Mouse (Mus musculus) forebrain, embryonic 15.5 days (tissue): ENCODE results near the gene Tfeb. TPM values are rescaled to one million over a fixed set of nuclear protein-coding genes. Genes with fewer than 3 reads are reported as not detected.

Experiments
- ATAC-seq: fragments of 200-750 bp; cut with Nextera tagmentation; replicated peaks from 2 replicates; pipeline ENCODE4 v1.8.0; 2017; ENCODE audit warnings: mild to moderate bottlenecking, moderate TSS enrichment, moderate library complexity
- H3K27ac ChIP-seq: fragments of 300-500 bp; sonication (generic); replicated peaks from 2 replicates; pipeline ENCODE4 v1.5.1; 2015; ENCODE audit warnings: mild to moderate bottlenecking, inconsistent platforms
- H3K27me3 ChIP-seq: fragments of 300-500 bp; sonication (generic); 2 replicates; pipeline ENCODE4 v1.6.1; 2015; ENCODE audit warnings: inconsistent platforms
- H3K36me3 ChIP-seq: fragments of 300-500 bp; sonication (generic); 2 replicates; pipeline ENCODE4 v1.6.1; 2015; ENCODE audit warnings: mild to moderate bottlenecking, inconsistent platforms
- H3K4me1 ChIP-seq: fragments of 300-500 bp; sonication (generic); 2 replicates; pipeline ENCODE4 v1.6.1; 2015; ENCODE audit warnings: inconsistent platforms
- H3K4me2 ChIP-seq: fragments of 300-500 bp; sonication (generic); replicated peaks from 2 replicates; pipeline ENCODE4 v1.6.1; 2015; ENCODE audit warnings: mild to moderate bottlenecking, inconsistent platforms
- H3K4me3 ChIP-seq: fragments of 300-500 bp; sonication (generic); 2 replicates; pipeline ENCODE4 v1.5.1; 2015; ENCODE audit warnings: mild to moderate bottlenecking, inconsistent platforms
- H3K9ac ChIP-seq: fragments of 300-500 bp; sonication (generic); replicated peaks from 2 replicates; pipeline ENCODE4 v1.6.1; 2015; ENCODE audit warnings: mild to moderate bottlenecking, inconsistent platforms
- H3K9me3 ChIP-seq: fragments of 300-500 bp; sonication (generic); 2 replicates; pipeline ENCODE4 v1.6.1; 2016; ENCODE audit warnings: inconsistent platforms
- WGBS: fragments of 180-500 bp; shearing (Covaris S2); methylation state at CpG from one replicate; pipeline ENCODE4 v1.1.7; 2015; ENCODE audit warnings: mixed read lengths; 5-methylcytosine and 5-hydroxymethylcytosine counted together
- polyA plus RNA-seq: library from polyadenylated mRNA; unstranded; fragments of >200 nt; fragmentation: Nextera tagmentation; extraction: Ambion mirVana; gene quantifications from 2 replicates; pipeline ENCODE4 v1.2.1, GENCODE M21; 2015

The Tfeb gene
- polyA plus RNA-seq, 1 experiment from 2014 or later = 2.3 TPM

- no peaks in the 10 kb centered on the region for H3K9me3 ChIP-seq
- WGBS = 90% methylated on average over 8 of the region's 8 CpGs
- H3K9ac ChIP-seq = no peak overlapping the region
- no peak overlapping the region for H3K4me3 ChIP-seq
- no peak overlapping the region for H3K4me2 ChIP-seq
- no peaks in the 10 kb centered on the region for H3K4me1 ChIP-seq
- no peaks in the 10 kb centered on the region for H3K36me3 ChIP-seq
- H3K27me3 ChIP-seq = no peaks in the 10 kb centered on the region
- no peak overlapping the region for H3K27ac ChIP-seq
- ATAC-seq = no peak
Measured at GRCm38 (mm10) chr17:47783445-47784223, 46.8 kb downstream of the Tfeb start.

- 95% methylated on average over 6 of the region's 6 CpGs for WGBS
- Histone ChIP-seq H3K27me3 (no peaks in the 10 kb centered on the region), H3K9ac (no peak overlapping the region), H3K9me3 (no peaks in the 10 kb centered on the region), H3K27ac (no peak overlapping the region), H3K4me2 (no peak overlapping the region), H3K4me3 (no peak overlapping the region), H3K36me3 (no peaks in the 10 kb centered on the region), H3K4me1 (no peaks in the 10 kb centered on the region)
- ATAC-seq = no peak
Measured at GRCm38 (mm10) chr17:47784411-47784810, 47.6 kb downstream of the Tfeb start.

- no peak for ATAC-seq
- Histone ChIP-seq H3K9me3 (no peaks in the 10 kb centered on the region), H3K27ac (no peak overlapping the region), H3K27me3 (no peaks in the 10 kb centered on the region), H3K36me3 (no peaks in the 10 kb centered on the region), H3K4me1 (peaks cover 6% of the 10 kb centered on the region; the same call in 1 of the 2 replicates), H3K4me2 (no peak overlapping the region), H3K9ac (no peak overlapping the region), H3K4me3 (no peak overlapping the region)
- 45% methylated on average over 8 of the region's 8 CpGs for WGBS
Measured at GRCm38 (mm10) chr17:47787632-47788031, 50.8 kb downstream of the Tfeb start.

- Histone ChIP-seq H3K27ac (no peak overlapping the region), H3K9me3 (no peaks in the 10 kb centered on the region), H3K4me1 (peaks cover 7% of the 10 kb centered on the region; the same call in 1 of the 2 replicates), H3K36me3 (no peaks in the 10 kb centered on the region), H3K4me3 (no peak overlapping the region), H3K27me3 (no peaks in the 10 kb centered on the region), H3K4me2 (no peak overlapping the region), H3K9ac (no peak overlapping the region)
- 6% methylated on average over 4 of the region's 4 CpGs for WGBS
- ATAC-seq = no peak
Measured at GRCm38 (mm10) chr17:47788306-47788705, 51.5 kb downstream of the Tfeb start.

- 65% methylated on average over 6 of the region's 6 CpGs for WGBS
- H3K4me2 ChIP-seq = no peak overlapping the region
- no peak for ATAC-seq
- no peak overlapping the region for H3K27ac ChIP-seq
- H3K36me3 ChIP-seq = no peaks in the 10 kb centered on the region
- H3K4me3 ChIP-seq = no peak overlapping the region
- no peak overlapping the region for H3K9ac ChIP-seq
- no peaks in the 10 kb centered on the region for H3K9me3 ChIP-seq
- peaks cover 7% of the 10 kb centered on the region; the same call in 1 of the 2 replicates for H3K4me1 ChIP-seq
- H3K27me3 ChIP-seq = no peaks in the 10 kb centered on the region
Measured at GRCm38 (mm10) chr17:47788996-47789395, 52.2 kb downstream of the Tfeb start.

GRCm38 (mm10) chr17:47792098-47792863 lies 55.5 kb downstream of the Tfeb start:
- H3K36me3 ChIP-seq = no peaks in the 10 kb centered on the region
- no peak overlapping the region for H3K9ac ChIP-seq
- H3K27me3 ChIP-seq = no peaks in the 10 kb centered on the region
- WGBS = 19% methylated on average over 15 of the region's 15 CpGs
- no peak overlapping the region for H3K27ac ChIP-seq
- H3K4me1 ChIP-seq = peaks cover 16% of the 10 kb centered on the region
- H3K4me3 ChIP-seq = no peak overlapping the region
- ATAC-seq = peak; percentile 36
- no peak overlapping the region for H3K4me2 ChIP-seq
- H3K9me3 ChIP-seq = no peaks in the 10 kb centered on the region

GRCm38 (mm10) chr17:47793377-47793776 lies 56.5 kb downstream of the Tfeb start:
- Histone ChIP-seq H3K27me3 (no peaks in the 10 kb centered on the region), H3K4me2 (no peak overlapping the region), H3K9ac (no peak overlapping the region), H3K36me3 (no peaks in the 10 kb centered on the region), H3K4me3 (no peak overlapping the region), H3K27ac (no peak overlapping the region), H3K9me3 (no peaks in the 10 kb centered on the region), H3K4me1 (peaks cover 16% of the 10 kb centered on the region)
- 11% methylated on average over 9 of the region's 9 CpGs for WGBS
- peak; percentile 83 for ATAC-seq

GRCm38 (mm10) chr17:47795446-47795845 lies 58.6 kb downstream of the Tfeb start:
- H3K27ac ChIP-seq = no peak overlapping the region
- WGBS = 48% methylated on average over 3 of the region's 3 CpGs
- ATAC-seq = no peak

GRCm38 (mm10) chr17:47796156-47796816 lies 59.5 kb downstream of the Tfeb start:
- no peaks in the 10 kb centered on the region for H3K36me3 ChIP-seq
- no peak overlapping the region for H3K4me3 ChIP-seq
- no peaks in the 10 kb centered on the region for H3K27me3 ChIP-seq
- H3K4me1 ChIP-seq = peaks cover 16% of the 10 kb centered on the region
- H3K9me3 ChIP-seq = no peaks in the 10 kb centered on the region
- H3K4me2 ChIP-seq = no peak overlapping the region
- peak overlapping the region; percentile 44; the same call in 1 of the 2 replicates for H3K27ac ChIP-seq
- 43% methylated on average over 16 of the region's 16 CpGs for WGBS
- no peak overlapping the region for H3K9ac ChIP-seq
- peak; percentile 41 for ATAC-seq

More at GRCm38 (mm10) chr17:47795446-47795845, 58.6 kb downstream of the Tfeb start:
- no peak overlapping the region for H3K4me3 ChIP-seq
- no peak overlapping the region for H3K9ac ChIP-seq
- H3K9me3 ChIP-seq = no peaks in the 10 kb centered on the region
- peaks cover 16% of the 10 kb centered on the region for H3K4me1 ChIP-seq
- H3K4me2 ChIP-seq = no peak overlapping the region
- no peaks in the 10 kb centered on the region for H3K36me3 ChIP-seq
- H3K27me3 ChIP-seq = no peaks in the 10 kb centered on the region

GRCm38 (mm10) chr17:47796968-47797367 lies 60.1 kb downstream of the Tfeb start:
- Histone ChIP-seq H3K4me1 (peaks cover 16% of the 10 kb centered on the region), H3K36me3 (no peaks in the 10 kb centered on the region), H3K27ac (no peak overlapping the region), H3K27me3 (no peaks in the 10 kb centered on the region), H3K4me3 (no peak overlapping the region), H3K9ac (no peak overlapping the region), H3K4me2 (no peak overlapping the region), H3K9me3 (no peaks in the 10 kb centered on the region)
- ATAC-seq = no peak
- 73% methylated on average over 4 of the region's 4 CpGs for WGBS

- no peak overlapping the region for H3K9ac ChIP-seq
- no peak overlapping the region for H3K4me2 ChIP-seq
- no peaks in the 10 kb centered on the region for H3K9me3 ChIP-seq
- H3K27me3 ChIP-seq = no peaks in the 10 kb centered on the region
- H3K4me1 ChIP-seq = peaks cover 13% of the 10 kb centered on the region
- H3K36me3 ChIP-seq = no peaks in the 10 kb centered on the region
- 82% methylated on average over 9 of the region's 9 CpGs for WGBS
- no peak overlapping the region for H3K4me3 ChIP-seq
- H3K27ac ChIP-seq = no peak overlapping the region
- ATAC-seq = no peak
Measured at GRCm38 (mm10) chr17:47797383-47797782, 60.6 kb downstream of the Tfeb start.

- Histone ChIP-seq H3K4me3 (no peak overlapping the region), H3K36me3 (no peaks in the 10 kb centered on the region), H3K4me1 (no peaks in the 10 kb centered on the region), H3K4me2 (no peak overlapping the region), H3K9ac (no peak overlapping the region), H3K9me3 (no peaks in the 10 kb centered on the region), H3K27me3 (no peaks in the 10 kb centered on the region), H3K27ac (no peak overlapping the region)
- WGBS = 9% methylated on average over 8 of the region's 8 CpGs
- no peak for ATAC-seq
Measured at GRCm38 (mm10) chr17:47802806-47803205, 66.0 kb downstream of the Tfeb start.
